Mouse (Mus musculus) retina, embryonic 14.5 days (tissue): ENCODE data around the gene Olfr508.
"Not testable (repeated sequence)": the region's sequence is repeated elsewhere in the genome, so short reads cannot be mapped to it uniquely, and the experiment has no call there.

ENCODE experiments used
- DNase-seq: peaks from one replicate; pipeline ENCODE4 v3.0.0-alpha.2; 2015; ENCODE audit warnings: low spot score

Gene Olfr508

GRCm38 (mm10) chr7:108629694-108630093 lies at the start of gene Olfr508:
Gene Olfr508 (plus strand): TSS chr7:108629994.
- no peak for DNase-seq

DNA sequence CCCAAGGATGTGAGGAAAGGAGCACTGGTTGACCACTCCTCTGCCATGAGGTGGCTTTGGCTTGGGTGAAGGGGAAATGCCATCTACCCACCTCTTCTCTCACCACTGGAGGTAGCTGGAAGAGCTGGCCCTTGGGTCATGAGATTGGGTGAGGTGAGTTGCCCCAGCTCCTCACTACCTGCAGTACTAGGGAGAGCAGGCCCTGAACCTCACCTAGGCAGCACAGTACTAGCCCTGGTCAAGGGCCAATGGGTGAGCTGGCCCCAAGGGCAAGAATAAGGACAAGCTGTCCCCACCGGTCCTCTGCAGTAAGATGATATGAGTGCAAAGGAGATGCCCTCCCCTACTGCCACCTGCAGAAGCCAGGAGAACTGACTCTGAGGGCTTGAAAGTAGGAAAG lies 40.0 kb upstream of the Olfr508 start:
- no peak for DNase-seq

DNA sequence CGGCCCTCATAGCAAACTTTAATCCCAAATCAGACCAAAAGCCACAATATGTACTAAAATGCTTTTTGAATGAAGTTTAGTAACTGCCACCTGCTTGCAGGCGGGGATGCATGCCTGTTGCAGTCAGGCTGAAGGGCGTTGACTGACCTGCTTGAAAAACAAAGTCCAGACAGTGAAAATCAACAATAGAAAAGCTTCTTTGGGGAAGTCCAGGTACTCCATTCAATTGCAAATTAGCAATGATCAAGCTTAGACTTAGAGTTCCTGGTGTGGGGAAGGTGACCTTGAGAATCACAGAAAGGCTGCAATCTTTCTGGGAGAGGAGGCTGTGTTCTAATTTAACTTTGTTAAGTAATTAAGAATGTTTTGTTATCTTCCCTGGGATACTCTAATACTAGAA lies 27.9 kb upstream of the Olfr508 start:
- not testable (repeated sequence) for DNase-seq

- DNase-seq, result no peak
Observed at GRCm38 (mm10) chr7:108610487-108610886, 19.3 kb upstream of the Olfr508 start, which contains the start of gene Olfr506. Gene Olfr506 (plus strand): TSS chr7:108610787.

DNA sequence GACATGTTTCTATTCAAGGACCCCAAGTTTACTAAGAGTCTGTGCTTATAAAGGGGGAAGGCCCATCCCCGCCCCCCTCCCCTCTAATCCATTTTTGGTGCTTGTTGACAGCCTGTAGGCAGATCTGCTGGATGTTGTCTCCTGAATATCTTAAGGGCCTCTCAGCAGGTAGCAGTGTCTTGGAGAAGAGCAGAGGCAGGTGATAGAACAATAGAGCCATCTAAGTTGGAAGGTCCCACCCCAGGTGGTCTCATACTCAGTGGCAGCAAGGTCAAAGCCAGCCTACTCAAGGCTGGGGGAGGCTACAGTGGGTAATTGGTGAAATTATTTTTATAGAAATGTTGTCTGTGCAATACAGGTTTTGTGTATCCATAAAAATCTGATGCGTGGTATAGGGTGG lies 15.7 kb upstream of the Olfr508 start:
- no peak for DNase-seq

- DNase-seq, result not testable (repeated sequence)
Observed at GRCm38 (mm10) chr7:108616781-108617180, 13.0 kb upstream of the Olfr508 start.

GRCm38 (mm10) chr7:108621514-108621913 lies 8.3 kb upstream of the Olfr508 start, which contains the start of gene Olfr507:
Gene Olfr507 (plus strand): TSS chr7:108621814.
- DNase-seq, result no peak

GRCm38 (mm10) chr7:108651806-108652205 lies 22.0 kb downstream of the Olfr508 start, which contains the start of gene Olfr509:
Gene Olfr509 (minus strand): TSS chr7:108651906.
- DNase-seq, result no peak

- DNase-seq, result no peak
Observed at GRCm38 (mm10) chr7:108662419-108662818, 32.6 kb downstream of the Olfr508 start.

DNA sequence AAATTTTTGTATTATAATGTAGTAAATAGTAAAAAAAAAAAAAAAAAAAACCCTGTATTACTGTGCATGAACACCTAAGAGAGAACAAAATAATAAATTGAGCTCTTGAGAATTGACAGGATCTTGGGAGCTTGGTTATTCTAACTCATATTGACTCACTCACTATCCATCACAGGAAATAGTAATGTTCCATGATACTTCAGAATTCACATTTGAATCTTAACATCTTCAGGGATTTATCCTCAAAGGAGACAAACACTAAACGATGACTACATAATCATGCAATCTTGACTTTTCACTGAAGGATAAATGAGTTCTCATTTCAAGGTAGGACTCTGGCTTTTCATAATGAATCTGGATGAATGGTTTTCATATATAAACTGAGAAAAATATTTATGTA lies 36.3 kb downstream of the Olfr508 start, which contains the start of gene Olfr510:
Olfr510 (plus strand) TSS at position 301 of the 400 bp plus-strand sequence.
- DNase-seq, result no peak

- DNase-seq, result no peak
Observed at GRCm38 (mm10) chr7:108671058-108671457, 41.3 kb downstream of the Olfr508 start.

DNA sequence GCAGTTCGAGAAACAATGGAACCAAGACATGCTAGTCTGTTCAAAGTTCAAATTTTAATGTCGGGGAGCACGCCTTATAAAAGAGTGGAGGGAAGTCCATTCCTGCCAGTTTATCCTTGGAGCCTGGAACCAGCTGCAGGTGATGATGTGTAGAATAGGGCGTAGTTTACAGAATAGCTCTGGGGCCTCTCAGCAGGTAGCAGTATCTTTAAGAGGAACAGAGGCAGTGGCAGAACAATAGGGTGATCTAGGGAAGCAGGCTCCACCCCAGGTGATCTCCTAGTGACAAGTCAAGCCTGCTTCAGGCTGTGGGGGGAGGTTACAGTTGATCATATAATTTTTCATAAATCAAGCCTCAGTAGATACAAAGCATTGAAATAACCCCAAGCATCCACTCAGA lies 49.1 kb downstream of the Olfr508 start:
- DNase-seq, result no peak
